Mouse (Mus musculus) stomach, postnatal 0 days (tissue): ENCODE measurements around the gene Mrs2.

ENCODE experiments used
- CTCF ChIP-seq: IDR thresholded peaks from 2 replicates; pipeline ENCODE4 v1.5.1; 2016; ENCODE audit warnings: antibody characterized with exemption, low read depth, mild to moderate bottlenecking, moderate library complexity
- EP300 ChIP-seq: optimal IDR thresholded peaks from 2 replicates; pipeline ENCODE3; 2016; ENCODE audit warnings: antibody characterized with exemption

DNA sequence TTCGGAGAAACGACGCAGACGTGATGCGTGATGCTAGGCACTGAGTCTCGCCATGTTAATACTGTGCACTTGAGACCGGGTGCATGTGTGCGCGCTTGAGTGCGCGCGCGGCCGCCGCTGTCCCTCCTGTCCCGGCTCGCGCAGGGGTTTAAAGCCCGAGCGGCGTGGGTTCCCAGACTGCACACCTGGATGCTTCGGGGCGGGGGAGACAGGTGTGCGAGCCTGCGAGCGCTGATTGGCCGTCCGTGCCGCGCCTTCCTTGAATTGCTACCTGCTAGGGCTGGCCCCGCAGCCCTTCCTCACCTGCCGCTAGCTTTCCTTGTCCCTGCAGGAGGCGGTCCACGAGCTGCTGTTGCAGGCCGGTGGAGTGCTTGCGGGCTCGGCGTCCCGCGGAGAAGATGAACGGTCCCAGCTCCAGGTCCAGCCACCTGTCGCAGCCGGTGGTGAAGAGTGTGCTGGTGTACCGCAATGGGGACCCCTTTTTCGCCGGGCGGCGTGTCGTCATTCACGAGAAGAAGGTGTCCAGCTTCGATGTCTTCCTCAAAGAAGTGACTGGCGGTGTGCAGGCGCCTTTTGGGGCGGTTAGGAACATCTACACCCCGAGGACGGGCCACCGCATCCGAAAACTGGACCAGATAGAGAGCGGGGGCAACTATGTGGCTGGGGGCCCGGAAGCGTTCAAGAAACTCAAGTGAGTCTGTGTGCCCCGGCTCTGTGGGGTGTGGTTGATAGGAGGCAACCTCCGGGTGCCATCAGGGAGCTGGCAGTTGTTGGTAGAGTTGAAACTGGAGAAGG, 35.9 kb upstream of the Mrs2 start, which contains the start of gene Dcdc2a:
- no peak for TF ChIP-seq EP300
- no peak for TF ChIP-seq CTCF
